Mouse (Mus musculus) adrenal gland, adult 2 months (tissue): ENCODE measurements around the gene Cfap43. TPM values are rescaled to one million over a fixed set of nuclear protein-coding genes. Genes with fewer than 3 reads are reported as not detected.

Experiments used
- DNase-seq: peaks from one replicate; pipeline ENCODE4 v3.0.0; 2021
- long read RNA-seq: library from polyadenylated mRNA; stranded (forward); transcript quantifications from one replicate; pipeline ENCODE4 v2.0.0, GENCODE M21; 2021
- polyA plus RNA-seq: library from polyadenylated mRNA; depleted of rRNA; stranded (reverse); fragments of >200 nt; gene quantifications from 2 replicates; pipeline ENCODE4 v1.2.3, GENCODE M21; 2012; rRNA removed
- total RNA-seq, 2 experiments: library from RNA; stranded (reverse); gene quantifications; 2 replicates each; pipeline ENCODE4 v1.2.3; 2021

Gene Cfap43
- total RNA-seq (not detected), polyA plus RNA-seq (0.06 TPM in 1 of 2 replicates, not detected in the other)
- long read RNA-seq, partial matches to known transcripts = 0 of 3 reads
- long read RNA-seq, other reads (novel, unspliced or antisense) = 3 of 3 reads

GRCm38 (mm10) chr19:47919126-47919965 is at the start of gene Cfap43, which contains the start of gene Itprip:
Gene Cfap43 (minus strand): TSS chr19:47919287.
Gene Itprip (minus strand): TSS chr19:47919299.
- peak; percentile 88 for DNase-seq

GRCm38 (mm10) chr19:47958181-47958580 is 39.1 kb upstream of the Cfap43 start:
- no peak for DNase-seq

DNA sequence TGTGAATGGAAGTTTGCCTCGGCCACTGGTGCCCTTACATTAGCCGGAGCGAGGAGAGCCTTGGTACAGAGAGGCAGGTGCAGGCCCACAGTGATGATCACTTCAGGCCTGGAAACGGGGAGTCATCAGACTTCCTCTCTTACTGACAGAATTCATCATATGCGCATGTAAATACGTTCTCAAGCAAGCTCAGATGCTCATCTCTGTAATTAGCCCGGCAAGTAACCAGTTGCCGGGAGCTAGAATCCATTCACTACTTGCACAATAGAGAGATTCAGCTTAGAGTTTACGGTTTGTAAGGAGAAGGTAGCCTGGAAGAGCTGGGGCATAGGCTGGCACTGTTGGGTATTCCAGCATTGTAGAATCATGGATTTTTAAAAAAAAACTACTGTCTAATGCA is 34.1 kb upstream of the Cfap43 start:
- no peak for DNase-seq

GRCm38 (mm10) chr19:47950946-47951345 is 31.9 kb upstream of the Cfap43 start:
- DNase-seq = no peak

- DNase-seq = no peak
Measured at GRCm38 (mm10) chr19:47946821-47947465, 27.9 kb upstream of the Cfap43 start.

- no peak for DNase-seq
Measured at GRCm38 (mm10) chr19:47939361-47939760, 20.3 kb upstream of the Cfap43 start.

DNA sequence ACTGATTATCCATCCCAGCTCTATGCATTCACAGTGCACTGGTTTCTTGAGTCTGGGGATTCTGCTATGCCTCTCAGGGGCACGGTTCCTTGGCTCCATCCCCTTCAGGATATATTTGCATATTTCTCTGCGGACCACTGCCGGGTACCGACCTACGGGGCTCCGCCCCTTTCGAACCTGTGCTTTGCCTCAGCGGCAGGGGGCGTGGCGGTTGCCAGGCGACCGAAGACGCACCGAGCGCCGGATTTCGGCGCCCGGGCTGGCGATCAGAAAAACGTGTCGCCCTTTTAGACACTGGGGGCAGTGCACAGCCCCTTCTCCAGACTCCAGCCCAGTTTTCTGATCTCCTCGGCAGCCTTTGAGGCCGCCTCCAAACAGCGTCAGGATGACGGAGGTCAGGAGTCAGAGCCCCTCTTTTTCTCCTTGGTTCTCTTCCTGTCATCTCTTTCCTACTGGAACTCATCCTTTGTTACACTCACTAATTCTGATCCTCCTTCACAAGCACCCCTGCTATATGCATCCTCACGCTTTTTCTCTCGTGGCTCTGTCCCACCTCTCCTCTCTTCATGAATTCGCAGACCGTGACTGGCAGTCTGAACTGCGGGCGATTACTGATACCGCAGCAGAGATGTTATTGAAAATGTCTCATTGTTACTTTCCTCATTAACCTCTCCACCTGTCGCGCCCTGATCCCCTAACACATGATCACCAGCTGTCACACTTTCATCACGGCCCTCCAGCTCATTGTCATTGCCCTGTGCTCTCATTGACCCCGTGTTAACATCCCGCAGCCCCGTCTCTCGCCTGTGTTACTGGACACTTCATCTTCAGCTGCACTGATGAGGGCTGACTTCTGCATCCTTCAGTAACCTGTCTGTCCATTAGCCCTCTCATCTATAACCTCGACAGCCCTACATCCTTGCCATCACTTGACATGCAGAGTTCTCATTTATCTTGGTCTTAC is 18.6 kb upstream of the Cfap43 start, which contains the start of gene Cfap58:
TSS of gene Cfap58 (plus strand) at position 233 of the 964 bp plus-strand sequence.
- peak; percentile 55 for DNase-seq

DNA sequence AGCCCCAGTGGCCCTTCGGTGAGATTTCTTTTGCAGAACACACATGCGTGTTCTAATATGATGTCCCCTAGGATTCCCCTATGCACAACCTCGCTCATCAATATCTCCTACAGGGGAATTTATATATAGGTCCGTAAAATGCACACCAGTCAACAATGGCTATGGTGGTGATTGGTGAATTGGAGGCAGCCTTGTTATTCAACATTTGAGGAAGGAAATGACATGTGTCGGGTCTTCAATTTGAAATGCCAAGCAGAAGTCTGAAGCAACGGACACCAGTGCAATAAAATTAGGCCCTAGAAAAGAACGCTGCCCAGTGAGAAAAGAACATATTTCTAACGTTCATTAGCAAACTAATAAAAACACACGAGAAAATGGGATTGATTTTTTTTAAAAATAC is 17.9 kb upstream of the Cfap43 start:
- no peak for DNase-seq

- no peak for DNase-seq
Measured at GRCm38 (mm10) chr19:47936490-47936889, 17.4 kb upstream of the Cfap43 start.

DNA sequence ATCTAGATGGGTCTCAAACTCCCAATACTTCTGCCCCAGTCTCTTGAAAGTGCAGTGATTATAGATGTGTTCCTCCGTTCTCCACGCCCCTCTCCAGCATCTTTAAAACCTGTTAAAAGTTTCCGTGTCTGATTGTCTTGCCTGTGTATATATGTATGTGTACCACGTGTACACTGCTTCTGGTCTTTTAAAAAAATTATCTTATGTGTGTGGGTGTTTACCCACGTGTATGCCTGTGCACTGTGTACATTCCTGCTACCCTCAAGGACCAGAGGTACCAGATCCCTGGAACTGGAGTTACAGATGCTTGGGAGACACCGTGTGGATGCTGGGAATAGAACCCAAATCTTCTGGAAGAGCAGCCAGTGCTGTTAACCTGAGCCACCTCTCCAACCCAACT is 16.4 kb upstream of the Cfap43 start:
- DNase-seq = no peak

GRCm38 (mm10) chr19:47934636-47935238 is 15.7 kb upstream of the Cfap43 start:
- no peak for DNase-seq

GRCm38 (mm10) chr19:47934146-47934545 is 15.1 kb upstream of the Cfap43 start:
- no peak for DNase-seq

DNA sequence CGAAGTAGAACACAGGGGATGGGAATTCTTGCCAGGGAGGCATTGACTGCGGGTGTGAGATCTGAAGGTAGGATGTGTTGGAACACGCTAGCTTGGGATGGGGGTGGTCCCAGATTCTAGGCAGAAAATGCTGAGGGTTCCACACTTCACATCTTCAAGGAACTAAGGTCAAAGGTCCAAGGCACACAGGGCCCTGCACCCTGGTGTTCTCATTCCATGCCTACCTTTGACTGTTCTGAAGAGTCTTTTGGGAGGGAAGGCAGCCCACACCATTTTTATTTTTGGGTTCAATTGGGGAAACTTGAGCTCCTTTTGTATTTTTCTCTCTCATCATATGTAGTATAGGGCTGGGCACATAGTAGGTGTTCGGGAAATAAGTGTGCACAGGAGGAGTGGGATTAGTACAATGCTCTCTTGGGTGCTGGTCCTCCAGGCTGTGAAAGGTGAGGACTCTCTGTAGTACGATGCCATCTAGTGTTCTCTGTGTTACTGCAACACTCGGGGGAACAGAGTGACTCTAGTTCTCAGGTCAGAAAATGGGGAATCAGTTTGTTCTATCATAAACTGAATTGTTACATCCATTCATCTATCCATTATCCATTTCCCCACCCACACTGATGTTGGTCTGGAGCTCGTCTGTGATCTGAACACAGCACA is 13.0 kb upstream of the Cfap43 start:
- peak; percentile 25 for DNase-seq

DNA sequence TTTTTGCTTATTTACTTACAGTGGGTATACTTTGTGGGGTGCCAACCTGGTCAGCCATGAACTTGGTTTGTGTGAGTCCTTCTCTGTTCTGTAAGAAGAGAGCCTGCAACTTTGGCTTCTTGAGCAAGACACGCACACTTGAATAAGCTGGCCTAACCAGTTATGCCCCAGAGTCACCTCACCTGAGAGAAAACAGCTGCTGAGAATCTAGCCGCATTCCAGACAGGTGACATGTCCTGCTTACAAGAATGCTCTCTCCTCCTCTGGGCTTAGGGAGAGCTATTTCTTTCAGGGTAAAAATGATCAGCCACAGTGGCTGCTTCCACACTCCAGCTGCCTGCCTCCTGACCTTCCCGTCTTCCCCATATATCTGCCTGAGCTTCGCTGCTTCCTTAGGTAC is 10.0 kb upstream of the Cfap43 start:
- DNase-seq = no peak

- DNase-seq = no peak
Measured at GRCm38 (mm10) chr19:47927032-47927431, 7.9 kb upstream of the Cfap43 start.

DNA sequence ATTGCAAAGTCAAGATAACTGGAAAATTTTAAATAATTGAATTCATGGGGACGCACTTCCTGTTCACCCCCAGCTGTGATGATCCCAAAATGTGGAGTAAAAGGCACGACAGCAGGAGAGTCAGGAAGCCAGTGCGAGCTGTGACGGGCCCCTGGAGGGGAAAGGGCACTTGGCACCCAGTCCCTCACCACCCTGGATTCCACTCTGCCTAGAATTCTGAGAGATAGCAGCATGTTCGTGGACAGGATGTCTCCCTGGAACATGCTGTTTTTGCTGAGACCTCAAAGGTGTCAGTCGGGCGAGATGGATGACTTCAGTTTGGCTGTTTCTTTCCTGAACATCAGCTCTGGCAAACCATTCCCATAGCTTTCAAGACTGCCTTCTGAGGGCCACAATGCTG is 6.7 kb upstream of the Cfap43 start:
- peak; percentile 47 for DNase-seq

DNA sequence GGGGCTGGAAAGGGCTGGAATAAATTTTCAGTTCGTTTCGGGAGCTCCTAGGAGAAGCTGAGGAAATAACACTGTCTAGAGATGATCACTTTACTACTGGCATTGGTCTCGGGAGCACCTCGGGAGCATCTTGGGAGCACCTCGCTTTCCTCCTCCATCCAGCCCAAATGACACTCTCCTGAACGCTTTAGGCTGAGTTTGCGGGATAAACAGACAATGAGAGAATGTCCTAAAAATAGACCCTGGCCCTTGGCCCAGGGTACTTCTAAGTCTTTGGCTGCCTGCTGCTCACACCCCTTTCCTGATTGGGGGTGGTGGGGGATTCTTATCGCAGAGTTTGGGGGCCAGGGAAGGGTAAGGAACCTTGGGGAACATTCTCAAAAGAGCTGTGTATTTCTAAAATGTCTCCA is 884 bp upstream of the Cfap43 start:
- DNase-seq = peak; percentile 42

DNA sequence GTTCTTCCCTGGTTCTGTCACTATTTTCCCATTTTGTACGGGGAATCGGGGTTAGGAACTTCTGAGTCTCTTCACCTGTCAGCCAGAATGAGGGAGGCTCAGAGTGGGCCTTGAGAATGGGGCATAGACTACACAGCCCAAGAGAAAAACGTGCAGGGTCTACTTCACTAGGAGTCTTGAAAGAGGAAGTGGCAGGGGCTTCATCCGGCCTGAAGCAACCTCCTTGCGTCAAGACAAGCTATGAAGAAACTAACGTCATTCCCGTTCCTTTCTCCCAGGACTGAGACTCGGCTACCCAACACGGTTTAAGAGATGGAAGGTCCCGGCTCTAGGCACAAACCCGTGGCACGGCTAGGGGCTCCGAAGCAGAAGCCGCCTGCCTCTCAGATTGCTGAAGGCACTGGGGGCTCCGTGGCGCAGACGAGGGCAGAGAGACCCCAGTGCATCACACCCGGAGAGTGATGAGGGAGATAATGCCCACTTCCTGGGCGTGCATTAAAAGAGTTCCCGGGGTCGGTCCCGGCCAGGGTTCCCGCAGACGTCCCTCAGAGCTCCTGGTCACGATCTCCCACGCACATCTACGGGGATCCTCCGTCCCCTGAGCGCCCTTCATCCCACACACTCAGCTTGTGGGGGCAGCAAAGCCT is 509 bp downstream of the Cfap43 start:
- peak; percentile 20 for DNase-seq

GRCm38 (mm10) chr19:47918016-47918415 is 1.1 kb downstream of the Cfap43 start:
- peak; percentile 29 for DNase-seq

GRCm38 (mm10) chr19:47917396-47917795 is 1.7 kb downstream of the Cfap43 start:
- no peak for DNase-seq
